Mouse (Mus musculus): ENCODE results near the gene Rnf19b. TPM values are rescaled to one million over a fixed set of nuclear protein-coding genes. Genes with fewer than 3 reads are reported as not detected.

Rnf19b gene
- total and polyA plus RNA-seq, 3 experiments: 75.3 to 104 (median 98.3) TPM

GRCm38 (mm10) chr4:129120520-129121445 lies 62.7 kb downstream of the Rnf19b start:
- Histone ChIP-seq H3K9me3 (replicated peaks; ENCODE audit: low read length) (no peaks in the 10 kb centered on the region), H3K9ac (ENCODE audit: insufficient read depth, low read depth) (no peak overlapping the region), H3K4me1 (ENCODE audit: control insufficient read depth in 1 of 2, insufficient read depth in 2 of 2) (peaks cover 4 to 15% of the 10 kb centered on the region in 2 experiments; a peak in 3 of 4 replicates), H3K36me3 (replicated peaks in 1 of 2; ENCODE audit: control insufficient read depth in 1 of 2, insufficient read depth in 1 of 2, low read length in 1 of 2) (no peaks in the 10 kb centered on the region), H3K79me2 (replicated peaks; ENCODE audit: control insufficient read depth, extremely low read depth, insufficient read depth, poor library complexity, severe bottlenecking) (no peaks in the 10 kb centered on the region), H3K27ac (ENCODE audit: insufficient read depth, low read depth) (no peak overlapping the region), H3K27me3 (replicated peaks) (peaks cover 91% of the 10 kb centered on the region), H3K4me2 (ENCODE audit: insufficient read depth, low read depth, poor library complexity, severe bottlenecking) (peak overlapping the region; percentile 1; the same call in 1 of the 2 replicates), H3K4me3 (replicated peaks in 1 of 3; ENCODE audit: low read depth in 2 of 3, low read length in 2 of 3, poor library complexity in 1 of 3) (no peak overlapping the region)
- peak; percentile 29 for DNase-seq (ENCODE audit: extremely low read depth)
- dilution Hi-C loops (cut with MboI; ENCODE audit: extremely low pct_ligation_motif_present, extremely low pct_unique_long_range_greater_than_20kb, low sequenced_read_pairs): no loop called here
- in situ Hi-C loops (cut with MboI; ENCODE audit: low pct_ligation_motif_present, low pct_unique_long_range_greater_than_20kb, low sequenced_read_pairs): no loop called here
- TF ChIP-seq CHD2 (IDR thresholded peaks at IDR 0.05; ENCODE audit: low read length) (no peak), CTCF (conservative IDR thresholded peaks at IDR 0.05 in 1 of 2, IDR thresholded peaks at IDR 0.05 in 1 of 2; ENCODE audit: low read depth in 2 of 2, low read length in 2 of 2) (peak in 1 of 2 experiments; percentile 50; a peak in 2 of 4 replicates), SIN3A (IDR thresholded peaks at IDR 0.05; ENCODE audit: low read length) (peak; percentile 66; the same call in 1 of the 2 replicates)

DNA sequence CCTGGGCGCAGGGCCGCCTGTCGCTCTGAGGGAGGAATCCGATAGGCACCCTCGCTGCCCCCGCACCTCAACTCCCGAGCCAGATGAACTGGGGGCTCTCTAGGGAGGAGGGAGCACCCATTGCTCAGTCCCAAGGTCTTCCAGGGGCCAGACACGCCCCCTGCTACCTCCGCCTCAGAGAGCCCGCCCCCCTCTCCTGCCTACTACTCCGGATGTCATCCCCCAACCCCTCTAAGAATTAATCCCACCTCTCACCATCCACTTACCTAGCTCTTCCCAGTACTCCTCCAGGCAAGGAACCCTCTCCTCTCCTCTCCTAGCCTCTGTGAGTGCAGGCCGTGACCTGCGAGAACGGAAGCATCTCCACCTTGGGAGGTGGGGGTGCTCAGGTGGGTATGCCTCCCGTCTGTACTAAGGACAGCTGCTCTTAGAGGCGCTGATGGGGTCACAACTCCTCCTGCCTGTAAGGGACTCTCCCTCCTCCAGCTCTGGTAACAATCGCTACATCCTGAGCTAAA lies 63.6 kb downstream of the Rnf19b start, which contains the start of gene Hpca:
Hpca (minus strand) TSS at position 468 of the 518 bp plus-strand sequence.
- H3K79me2 ChIP-seq (replicated peaks; ENCODE audit: control insufficient read depth, extremely low read depth, insufficient read depth, poor library complexity, severe bottlenecking): no peaks in the 10 kb centered on the region
- no peak within 1 kb of the TSS for H3K27ac ChIP-seq (ENCODE audit: insufficient read depth, low read depth)
- TF ChIP-seq JUND (conservative IDR thresholded peaks at IDR 0.05; ENCODE audit: low read depth, low read length) (no peak), CHD1 (IDR thresholded peaks at IDR 0.05; ENCODE audit: low read depth, low read length) (no peak), KAT2A (IDR thresholded peaks at IDR 0.05; ENCODE audit: insufficient replicate concordance, low read length) (no peak), JUN (IDR thresholded peaks at IDR 0.05; ENCODE audit: insufficient read depth, low read depth, low read length) (no peak), HCFC1 (IDR thresholded peaks at IDR 0.05; ENCODE audit: low read depth, low read length) (no peak)
- DNase-seq (ENCODE audit: extremely low read depth): no peak
- H3K4me2 ChIP-seq (ENCODE audit: insufficient read depth, low read depth, poor library complexity, severe bottlenecking): peak within 1 kb of the TSS; percentile 1; the same call in 1 of the 2 replicates
- no peaks in the 10 kb centered on the region for H3K36me3 ChIP-seq (replicated peaks in 1 of 2; ENCODE audit: control insufficient read depth in 1 of 2, insufficient read depth in 1 of 2, low read length in 1 of 2)
- H3K4me3 ChIP-seq (replicated peaks in 1 of 3; ENCODE audit: low read depth in 2 of 3, low read length in 2 of 3, poor library complexity in 1 of 3): no peak within 1 kb of the TSS
- no peak within 1 kb of the TSS for H3K9ac ChIP-seq (ENCODE audit: insufficient read depth, low read depth)
- peaks cover 4 to 15% of the 10 kb centered on the region in 2 experiments; a peak in 3 of 4 replicates for H3K4me1 ChIP-seq (ENCODE audit: control insufficient read depth in 1 of 2, insufficient read depth in 2 of 2)
- H3K9me3 ChIP-seq (replicated peaks; ENCODE audit: low read length): no peaks in the 10 kb centered on the region
- peaks cover 92% of the 10 kb centered on the region for H3K27me3 ChIP-seq (replicated peaks)
- dilution Hi-C loops (cut with MboI; ENCODE audit: extremely low pct_ligation_motif_present, extremely low pct_unique_long_range_greater_than_20kb, low sequenced_read_pairs) (no loop called here), in situ Hi-C loops (cut with MboI; ENCODE audit: low pct_ligation_motif_present, low pct_unique_long_range_greater_than_20kb, low sequenced_read_pairs) (no loop called here)

GRCm38 (mm10) chr4:129122107-129122506 lies 64.0 kb downstream of the Rnf19b start:
- no peak for DNase-seq (ENCODE audit: extremely low read depth)
- Histone ChIP-seq H3K36me3 (replicated peaks in 1 of 2; ENCODE audit: control insufficient read depth in 1 of 2, insufficient read depth in 1 of 2, low read length in 1 of 2) (no peaks in the 10 kb centered on the region), H3K27ac (ENCODE audit: insufficient read depth, low read depth) (no peak overlapping the region), H3K9me3 (replicated peaks; ENCODE audit: low read length) (no peaks in the 10 kb centered on the region), H3K27me3 (replicated peaks) (peaks cover 89% of the 10 kb centered on the region), H3K4me2 (ENCODE audit: insufficient read depth, low read depth, poor library complexity, severe bottlenecking) (no peak overlapping the region), H3K4me1 (ENCODE audit: control insufficient read depth in 1 of 2, insufficient read depth in 2 of 2) (peaks cover 4 to 13% of the 10 kb centered on the region in 2 experiments; a peak in 3 of 4 replicates), H3K79me2 (replicated peaks; ENCODE audit: control insufficient read depth, extremely low read depth, insufficient read depth, poor library complexity, severe bottlenecking) (no peaks in the 10 kb centered on the region), H3K9ac (ENCODE audit: insufficient read depth, low read depth) (no peak overlapping the region), H3K4me3 (replicated peaks in 1 of 3; ENCODE audit: low read depth in 2 of 3, low read length in 2 of 3, poor library complexity in 1 of 3) (no peak overlapping the region)
- TF ChIP-seq KAT2A (IDR thresholded peaks at IDR 0.05; ENCODE audit: insufficient replicate concordance, low read length) (no peak), HCFC1 (IDR thresholded peaks at IDR 0.05; ENCODE audit: low read depth, low read length) (no peak), USF1 (IDR thresholded peaks at IDR 0.05; ENCODE audit: low read depth, low read length) (no peak), JUN (IDR thresholded peaks at IDR 0.05; ENCODE audit: insufficient read depth, low read depth, low read length) (no peak), BHLHE40 (IDR thresholded peaks at IDR 0.05; ENCODE audit: low read depth, low read length) (no peak), POLR2A (IDR thresholded peaks at IDR 0.05; ENCODE audit: low read depth, low read length) (no peak), GABPA (IDR thresholded peaks at IDR 0.05; ENCODE audit: insufficient replicate concordance, low read depth, low read length) (no peak), PAX5 (IDR thresholded peaks at IDR 0.05; ENCODE audit: low read length) (no peak), TBP (conservative IDR thresholded peaks at IDR 0.05; ENCODE audit: low read depth, low read length) (no peak), MAX (IDR thresholded peaks at IDR 0.05; ENCODE audit: low read length) (no peak), ZMIZ1 (IDR thresholded peaks at IDR 0.05; ENCODE audit: low read depth, low read length) (no peak), ZNF384 (IDR thresholded peaks at IDR 0.05; ENCODE audit: low read depth, low read length) (no peak), TCF12 (IDR thresholded peaks at IDR 0.05; ENCODE audit: low read depth, low read length) (no peak), MAZ (IDR thresholded peaks at IDR 0.05; ENCODE audit: low read depth, low read length) (no peak), MYC (IDR thresholded peaks at IDR 0.05; ENCODE audit: low read depth, low read length) (no peak), MXI1 (IDR thresholded peaks at IDR 0.05; ENCODE audit: low read depth, low read length) (no peak), POLR2AphosphoS2 (IDR thresholded peaks at IDR 0.05; ENCODE audit: low read depth, low read length) (no peak)
- dilution Hi-C loops (cut with MboI; ENCODE audit: extremely low pct_ligation_motif_present, extremely low pct_unique_long_range_greater_than_20kb, low sequenced_read_pairs): no loop called here
- in situ Hi-C loops (cut with MboI; ENCODE audit: low pct_ligation_motif_present, low pct_unique_long_range_greater_than_20kb, low sequenced_read_pairs): no loop called here

Measured in CH12.LX (cell line).